Mouse (Mus musculus) lung, adult 2 months (tissue): ENCODE measurements around the gene Srrm1. TPM values are rescaled to one million over a fixed set of nuclear protein-coding genes. Genes with fewer than 3 reads are reported as not detected.

ENCODE experiments used
- DNase-seq: peaks from one replicate; pipeline ENCODE4 v3.0.0; 2022
- H3K4me1 ChIP-seq: fragments of 200-500 bp; 2 replicates; pipeline ENCODE4 v1.6.1; 2011; ENCODE audit warnings: low read length; ENCODE audit not compliant: control insufficient read depth, insufficient read depth
- H3K4me3 ChIP-seq: fragments of 200-500 bp; replicated peaks from 2 replicates; pipeline ENCODE3; 2011; ENCODE audit warnings: low read depth, mild to moderate bottlenecking, control low read depth, low read length; ENCODE audit errors: extremely low read depth
- CTCF ChIP-seq: fragments of 200-500 bp; IDR thresholded peaks from 2 replicates; pipeline ENCODE4 v1.5.1; 2011; ENCODE audit warnings: mild to moderate bottlenecking, low read length, control low read depth; ENCODE audit not compliant: insufficient read depth
- POLR2A ChIP-seq: fragments of 200-500 bp; IDR thresholded peaks from 2 replicates; pipeline ENCODE4 v1.6.1; 2011; ENCODE audit warnings: low read depth, mild to moderate bottlenecking, control low read depth, low read length, borderline replicate concordance; ENCODE audit errors: extremely low read depth
- WGBS: fragments of 180-500 bp; shearing (Covaris S2); methylation state at CpG from one replicate; pipeline ENCODE4 v1.1.7; 2018; 5-methylcytosine and 5-hydroxymethylcytosine counted together
- polyA plus RNA-seq: library from polyadenylated mRNA; depleted of rRNA; stranded (reverse); fragments of >200 nt; gene quantifications from 2 replicates; pipeline ENCODE4 v1.2.3, GENCODE M21; 2012; rRNA removed

The Srrm1 gene
- polyA plus RNA-seq, 1 experiment: 31.0 TPM

DNA sequence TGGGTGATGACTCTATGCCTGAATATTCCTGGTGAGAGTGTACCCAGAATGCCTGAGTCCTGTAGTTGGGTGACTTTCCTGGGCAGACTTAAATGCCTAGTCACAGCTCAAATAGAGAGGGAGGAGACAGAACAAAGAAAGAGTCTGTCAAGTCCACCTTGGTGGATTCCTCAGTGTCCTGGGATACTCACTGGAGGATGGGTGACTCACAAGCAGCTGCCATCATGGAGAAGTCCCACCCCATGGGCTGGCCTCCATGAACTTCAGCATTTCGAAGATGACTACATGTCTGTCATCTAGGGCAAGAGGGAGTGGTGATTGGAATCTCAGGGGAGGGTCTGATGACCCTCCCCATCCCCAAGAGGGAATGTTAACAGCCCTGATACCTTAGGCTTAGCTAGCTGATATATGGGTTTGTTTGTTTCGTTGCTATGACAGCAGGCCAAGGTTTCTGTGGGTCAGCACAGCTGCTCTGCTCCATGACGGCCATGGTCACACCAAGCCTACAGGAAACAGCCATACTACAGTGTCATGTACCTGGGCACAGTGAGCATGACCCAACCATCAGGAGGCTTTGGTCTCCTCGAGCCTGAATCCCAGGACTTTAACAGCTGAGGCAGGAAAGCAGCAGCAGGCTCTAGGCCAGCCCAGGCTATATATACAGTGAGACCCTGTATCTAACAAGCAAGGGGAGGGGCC, 76.3 kb downstream of the Srrm1 start:
- no peak for DNase-seq
- 68% methylated on average over 4 of the region's 4 CpGs for WGBS
- H3K4me1 ChIP-seq: peaks cover 6% of the 10 kb centered on the region; the same call in 1 of the 2 replicates
- no peak overlapping the region for H3K4me3 ChIP-seq
- TF ChIP-seq POLR2A (no peak), CTCF (no peak)

DNA sequence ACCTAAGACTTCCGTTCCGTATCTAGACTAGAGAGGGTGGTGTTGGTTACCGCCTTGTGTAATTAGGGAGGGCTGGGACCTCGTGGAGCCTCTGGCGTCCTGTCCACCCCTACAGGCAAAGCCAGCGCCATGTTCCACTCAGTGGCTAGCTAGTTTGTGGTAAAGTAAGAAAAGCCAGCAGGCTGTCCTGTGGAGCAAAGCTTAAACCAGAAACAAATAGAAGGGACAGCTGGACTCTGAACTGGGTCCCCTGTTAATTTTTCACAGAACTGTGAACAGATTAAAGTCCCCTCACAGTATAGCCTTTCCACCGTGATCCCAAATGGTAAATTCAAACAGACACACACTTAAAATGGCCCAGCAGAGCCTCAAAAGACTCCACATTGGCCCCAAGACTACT, 78.4 kb downstream of the Srrm1 start:
- H3K4me1 ChIP-seq: peaks cover 6% of the 10 kb centered on the region; the same call in 1 of the 2 replicates
- no peak for DNase-seq
- TF ChIP-seq POLR2A (no peak), CTCF (no peak)
- no peak overlapping the region for H3K4me3 ChIP-seq
- 92% methylated on average over 7 of the region's 7 CpGs for WGBS

DNA sequence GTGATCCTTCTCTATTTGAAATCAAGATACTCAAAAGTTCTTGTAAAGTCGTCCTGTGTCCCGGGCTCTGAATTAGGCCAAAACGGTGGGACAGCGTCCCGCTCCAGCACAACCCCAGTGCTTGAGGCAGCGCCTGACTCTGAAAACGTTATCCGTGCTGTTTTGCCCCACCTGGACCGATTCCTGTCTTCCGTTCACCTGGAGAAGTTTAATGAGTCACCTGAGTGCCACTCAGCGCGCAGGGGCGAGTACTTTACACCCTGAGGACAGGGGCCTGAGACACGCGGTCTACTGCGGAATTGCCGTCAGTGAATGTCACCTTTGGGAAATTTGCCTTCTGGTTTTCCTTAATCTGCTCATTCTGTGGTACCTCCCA, 79.8 kb downstream of the Srrm1 start:
- peak; percentile 69 for DNase-seq
- 9% methylated on average over 17 of the region's 17 CpGs for WGBS
- no peak for TF ChIP-seq CTCF
- TF ChIP-seq POLR2A: no peak
- Histone ChIP-seq H3K4me1 (peaks cover 17% of the 10 kb centered on the region), H3K4me3 (peak overlapping the region; percentile 57)

DNA sequence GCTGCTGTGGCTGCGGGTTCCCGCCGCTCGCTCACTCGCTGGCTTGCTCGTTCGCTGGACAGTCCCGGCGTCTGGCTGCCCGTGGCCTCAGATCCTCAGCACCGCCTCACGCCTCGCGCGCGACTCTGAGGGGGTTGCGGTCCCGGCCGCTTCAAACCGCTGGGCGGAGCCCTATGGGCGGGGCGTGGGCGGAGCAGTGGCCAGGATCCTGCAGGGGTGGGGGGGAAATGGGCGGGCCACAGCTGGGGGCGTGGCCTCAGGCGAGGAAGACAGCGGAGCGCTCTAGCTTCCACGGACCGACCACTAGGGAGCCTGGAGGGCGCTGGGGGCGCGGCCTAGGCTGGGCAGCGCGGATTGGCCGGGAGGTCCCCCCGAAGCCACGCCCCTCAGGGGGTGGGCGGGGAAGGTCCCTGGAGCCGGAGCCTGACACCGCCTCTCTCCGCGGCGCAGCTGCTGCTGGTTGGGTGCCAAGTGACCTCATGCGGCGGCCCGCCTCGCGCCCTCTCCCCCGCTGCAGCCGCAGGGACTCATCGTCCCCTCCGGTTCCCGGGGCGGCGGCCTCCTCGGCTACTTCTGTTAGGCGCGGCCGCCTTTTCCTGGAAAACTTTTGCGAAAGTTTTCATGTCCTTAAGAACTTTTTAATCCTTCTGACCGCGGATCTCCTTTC, 80.3 kb downstream of the Srrm1 start, which contains the start of gene Clic4:
Gene Clic4 (minus strand): TSS at position 175 of the 667 bp plus-strand sequence.
- Histone ChIP-seq H3K4me3 (peak within 1 kb of the TSS; percentile 92), H3K4me1 (peaks cover 20% of the 10 kb centered on the region)
- no peak for TF ChIP-seq CTCF
- peak; percentile 98 for TF ChIP-seq POLR2A
- WGBS: under 1% methylated on average over 62 of the region's 64 CpGs
- DNase-seq: peak; percentile 99

DNA sequence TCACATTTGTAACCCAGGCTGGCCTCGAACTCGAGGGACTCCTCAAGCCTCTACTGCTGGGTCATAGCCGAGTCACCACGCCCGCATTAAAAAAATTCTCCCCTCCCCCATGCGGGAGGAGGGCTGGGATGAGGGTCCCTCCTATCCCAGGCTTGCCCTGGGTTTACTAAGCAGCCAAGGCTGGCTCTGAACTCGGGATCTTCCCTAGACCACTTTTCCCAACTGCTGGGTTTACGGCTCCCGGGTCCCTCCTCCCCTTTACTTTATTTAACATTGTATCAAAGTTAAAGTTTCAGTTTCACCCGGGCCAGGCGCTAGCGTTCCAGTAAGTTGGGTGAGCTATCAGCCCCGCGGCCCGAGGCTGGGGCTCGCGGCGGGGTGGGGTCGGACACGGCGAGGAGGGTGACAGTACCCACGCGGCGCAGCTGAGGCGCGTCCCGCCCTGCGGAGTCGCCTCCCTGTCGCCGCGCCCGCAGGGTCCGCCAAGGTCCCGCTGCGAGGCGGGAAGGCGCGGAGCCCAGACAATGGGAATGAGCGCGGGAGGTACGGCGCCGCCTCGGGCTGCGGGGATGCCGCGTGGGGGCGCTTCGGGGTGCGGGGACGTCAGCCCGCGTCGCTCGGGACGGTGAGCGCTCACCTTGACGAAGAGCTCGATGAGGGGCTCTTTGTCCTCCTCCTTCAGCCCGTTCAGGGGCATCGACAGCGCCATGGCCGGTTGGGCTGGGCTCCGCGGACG, 81.1 kb downstream of the Srrm1 start:
- Histone ChIP-seq H3K4me3 (peak overlapping the region; percentile 92), H3K4me1 (peaks cover 24% of the 10 kb centered on the region)
- no peak; the same call in 1 of the 2 replicates for TF ChIP-seq POLR2A
- TF ChIP-seq CTCF: no peak
- DNase-seq: peak; percentile 70
- WGBS: under 1% methylated on average over 67 of the region's 67 CpGs

DNA sequence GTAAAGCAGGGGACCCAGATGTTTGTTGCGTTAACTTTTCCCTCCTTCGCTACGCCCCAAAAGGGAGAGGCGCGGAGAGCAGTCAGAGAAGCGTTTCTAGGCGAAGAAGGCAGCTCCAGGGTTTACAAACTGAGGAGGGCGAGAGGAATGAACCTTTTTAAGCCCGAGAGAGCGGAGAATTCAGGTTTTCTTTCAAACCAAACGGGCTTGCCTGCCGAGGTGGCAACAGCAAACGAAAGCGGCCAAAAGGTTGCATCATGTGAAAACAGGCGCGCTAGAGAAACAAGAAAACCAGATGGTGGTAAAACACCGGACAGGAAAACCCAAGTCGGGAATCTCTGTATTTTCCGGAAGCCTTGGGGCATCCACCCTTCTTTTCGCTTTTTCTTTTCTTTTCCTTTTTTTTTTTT, 81.7 kb downstream of the Srrm1 start:
- H3K4me1 ChIP-seq: peaks cover 25% of the 10 kb centered on the region
- TF ChIP-seq CTCF: no peak
- 0 out of 2 replicates have a peak, but pooled peaks have one; percentile 2 for TF ChIP-seq POLR2A
- H3K4me3 ChIP-seq: peak overlapping the region; percentile 92
- under 1% methylated on average over 20 of the region's 20 CpGs for WGBS
- peak; percentile 60 for DNase-seq

Other genes with a start within 250 kb of the Srrm1 start
- 2.8 and 3.5 TPM in 2 replicates for gene Runx3, start 232.7 kb downstream of the Srrm1 start, polyA plus RNA-seq
- gene Clic4, start 80.5 kb downstream of the Srrm1 start, polyA plus RNA-seq: 190 and 227 TPM in 2 replicates
- gene Ncmap, start 44.9 kb upstream of the Srrm1 start, polyA plus RNA-seq: 3.0 and 5.4 TPM in 2 replicates
- gene Rcan3, start 80.5 kb upstream of the Srrm1 start, polyA plus RNA-seq: 13.6 and 14.3 TPM in 2 replicates
- 1.3 and 1.4 TPM in 2 replicates for gene Stpg1, start 141.5 kb upstream of the Srrm1 start, polyA plus RNA-seq
- 58.2 and 84.6 TPM in 2 replicates for gene Nipal3, start 141.7 kb upstream of the Srrm1 start, polyA plus RNA-seq
- gene Grhl3, start 220.3 kb upstream of the Srrm1 start, polyA plus RNA-seq: 0.11 and 6.3 TPM in 2 replicates